Mouse (Mus musculus) layer of hippocampus, adult 8-10 months (tissue): Measurements from ENCODE around the gene Lrif1. TPM values are rescaled to one million over a fixed set of nuclear protein-coding genes. Genes with fewer than 3 reads are reported as not detected.
"Not testable (repeated sequence)": the region's sequence is repeated elsewhere in the genome, so short reads cannot be mapped to it uniquely, and the experiment has no call there.

Experiments
- DNase-seq, 2 experiments: peaks; one replicate each; pipeline ENCODE4 v3.0.0; 2022; ENCODE audit warnings: low spot score in 2 of 2
- total RNA-seq, 4 experiments: library from RNA; stranded (reverse); gene quantifications; 2 replicates each; pipeline ENCODE4 v1.2.4; 2022

Lrif1 gene
- 10 to 100 TPM; 20.4 to 25.1 (median 23.9) TPM for total RNA-seq

GRCm38 (mm10) chr3:106684830-106685229 lies at the start of gene Lrif1:
Gene Lrif1 (plus strand): TSS chr3:106684987.
- DNase-seq = peak; percentile 86

GRCm38 (mm10) chr3:106672811-106673210 lies 12.0 kb upstream of the Lrif1 start:
- DNase-seq = not testable (repeated sequence)

GRCm38 (mm10) chr3:106685381-106685780 lies 594 bp downstream of the Lrif1 start:
- DNase-seq = no peak

GRCm38 (mm10) chr3:106721397-106722027 lies 36.7 kb downstream of the Lrif1 start:
- DNase-seq = peak; percentile 97 to 99

- DNase-seq = peak; percentile 87 to 89
Measured at GRCm38 (mm10) chr3:106722028-106722945, 37.5 kb downstream of the Lrif1 start.

GRCm38 (mm10) chr3:106755898-106756297 lies 71.1 kb downstream of the Lrif1 start:
- DNase-seq = no peak

- no peak for DNase-seq
Measured at GRCm38 (mm10) chr3:106771834-106772233, 87.0 kb downstream of the Lrif1 start.

- no peak for DNase-seq
Measured at GRCm38 (mm10) chr3:106785130-106785529, 100.3 kb downstream of the Lrif1 start.

Other genes with a start within 250 kb of the Lrif1 start
- gene Dennd2d, start 202.6 kb upstream of the Lrif1 start, total RNA-seq = 1 to 10 TPM in 3 of 4 experiments, under 1 TPM in 1; 0.83 to 1.4 (median 1.1) TPM
- gene Dram2, start 137.2 kb upstream of the Lrif1 start, total RNA-seq = 10 to 100 TPM; 37.7 to 45.7 (median 40.7) TPM
- gene Cept1, start 137.2 kb upstream of the Lrif1 start, total RNA-seq = 10 to 100 TPM; 48.0 to 53.0 (median 49.1) TPM
- 10 to 100 TPM in 2 of 4 experiments, 1 to 10 TPM in 2; 8.9 to 43.7 (median 21.5) TPM for gene Cd53, start 105.2 kb downstream of the Lrif1 start, total RNA-seq
- gene Olfr266, start 141.3 kb downstream of the Lrif1 start, total RNA-seq = not detected